ENCODE assay signal across 10 mouse cellular contexts in the genomic region with DNA sequence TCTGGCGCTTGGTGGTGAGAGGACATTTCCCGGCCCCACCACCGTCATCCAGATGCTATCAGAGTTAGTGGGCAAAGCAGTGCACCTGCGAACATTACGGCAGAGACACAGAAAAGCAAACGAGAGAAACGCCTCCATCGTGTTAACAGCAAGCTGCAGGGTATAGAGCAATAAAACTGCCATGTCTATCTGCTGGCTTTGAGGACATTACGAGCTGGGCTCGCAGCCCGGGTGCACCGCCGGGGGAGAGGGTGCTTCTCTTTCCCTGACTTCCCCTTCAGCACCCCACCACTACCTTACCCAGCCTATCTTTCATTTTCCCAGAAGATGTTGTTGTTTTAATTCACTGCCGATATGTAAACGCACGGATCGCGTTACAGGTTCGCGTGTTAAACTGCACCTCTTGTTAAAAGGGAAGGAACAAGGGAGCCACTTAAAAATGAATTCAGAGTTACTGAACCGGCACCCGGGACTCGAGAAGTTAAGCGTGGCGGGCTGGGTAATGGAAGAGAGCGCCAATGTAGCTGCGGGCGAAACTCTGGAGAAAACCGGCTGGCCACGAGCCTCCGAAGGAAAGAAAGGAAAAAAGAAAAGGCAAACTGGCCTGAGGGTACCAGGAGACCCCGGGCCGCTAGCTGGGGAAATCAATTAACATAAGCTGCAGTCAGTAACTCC. TPM values are rescaled to one million over a fixed set of nuclear protein-coding genes. Genes with fewer than 3 reads are reported as not detected.
DNase-seq lines count a peak whose midpoint lies in the region; ATAC-seq lines count a peak whose summit lies in the region.
"Had no signal": no experiment of that assay in that cellular context is flagged by ENCODE, and none has a peak within 500 bp of the region (broad histone marks: within the 10 kb centered on the region; RNA-seq: fewer than 3 reads in every experiment).

No protein-coding gene starts in this region.

- H3K9ac ChIP-seq in heart, embryonic 15.5 days = no peak overlapping the region; the same call in 1 of the 2 replicates
- H3K9ac ChIP-seq in limb, embryonic 13.5 days = no peak overlapping the region; the same call in 1 of the 2 replicates

- WGBS in heart, embryonic 15.5 days = under 1% methylated on average over 33 of the region's 33 CpGs
- under 1% methylated on average over 33 of the region's 33 CpGs for WGBS in forebrain, embryonic 10.5 days
- WGBS in limb, embryonic 13.5 days = under 1% methylated on average over 33 of the region's 33 CpGs

- no peak overlapping the region for H3K27ac ChIP-seq in heart, embryonic 15.5 days
- H3K27ac ChIP-seq in forebrain, embryonic 10.5 days = peak overlapping the region; percentile 69
- H3K27ac ChIP-seq in limb, embryonic 13.5 days = no peak overlapping the region

- peaks cover 92% of the 10 kb centered on the region for H3K27me3 ChIP-seq in heart, embryonic 15.5 days
- H3K27me3 ChIP-seq in forebrain, embryonic 10.5 days (ENCODE audit: poor library complexity, severe bottlenecking) = peaks cover 100% of the 10 kb centered on the region
- peaks cover 90% of the 10 kb centered on the region for H3K27me3 ChIP-seq in limb, embryonic 13.5 days

- no peaks in the 10 kb centered on the region for H3K9me3 ChIP-seq in heart, embryonic 15.5 days (replicated peaks)
- H3K9me3 ChIP-seq in forebrain, embryonic 10.5 days = no peaks in the 10 kb centered on the region
- no peaks in the 10 kb centered on the region for H3K9me3 ChIP-seq in limb, embryonic 13.5 days

- H3K4me2 ChIP-seq in heart, embryonic 15.5 days = peak overlapping the region; percentile 54
- peak overlapping the region; percentile 53 for H3K4me2 ChIP-seq in limb, embryonic 13.5 days (replicated peaks)

- DNase-seq in heart, postnatal 4 days = no peak
- peak; percentile 55 for DNase-seq in ES-CJ7 (ENCODE audit: low read depth, low spot score)
- no peak for DNase-seq in forebrain, embryonic 10.5 days (ENCODE audit: extremely low spot score, low spot score)
- no peak for DNase-seq in c-Kit-positive CD71-positive TER-119-positive erythroid progenitor cells, embryonic 14.5 days (ENCODE audit: low spot score)
- DNase-seq in lung, postnatal 14 days = no peak
- DNase-seq in urinary bladder, postnatal 10 days (ENCODE audit: low spot score) = no peak

- no peaks in the 10 kb centered on the region for H3K36me3 ChIP-seq in heart, embryonic 15.5 days
- H3K36me3 ChIP-seq in forebrain, embryonic 10.5 days (replicated peaks) = no peaks in the 10 kb centered on the region
- no peaks in the 10 kb centered on the region for H3K36me3 ChIP-seq in limb, embryonic 13.5 days

- H3K4me1 ChIP-seq in heart, embryonic 15.5 days (replicated peaks) = peaks cover 41% of the 10 kb centered on the region
- peaks cover 53% of the 10 kb centered on the region for H3K4me1 ChIP-seq in forebrain, embryonic 10.5 days
- H3K4me1 ChIP-seq in limb, embryonic 13.5 days = peaks cover 40% of the 10 kb centered on the region

- no peak for ATAC-seq in heart, embryonic 15.5 days (replicated peaks; ENCODE audit: insufficient number of reproducible peaks, insufficient read depth, low FRiP score, low read depth)
- no peak for ATAC-seq in limb, embryonic 13.5 days (ENCODE audit: low FRiP score, low read depth)

- H3K4me3 ChIP-seq in heart, embryonic 15.5 days = peak overlapping the region; percentile 27
- peak overlapping the region; percentile 37 for H3K4me3 ChIP-seq in forebrain, embryonic 10.5 days
- peak overlapping the region; percentile 27 for H3K4me3 ChIP-seq in limb, embryonic 13.5 days

RNA-seq across cellular contexts. Expression of a gene that starts 2.6 kb away (rescaled TPM):
- 0.19 TPM in 1 of 2 replicates, not detected in the other for polyA plus RNA-seq in heart, embryonic 15.5 days (2015; fragmentation: Nextera tagmentation; extraction: Ambion mirVana)
- not detected for total RNA-seq in heart, postnatal 4 days (2021)
- polyA plus RNA-seq in forebrain, embryonic 10.5 days (2016; fragmentation: Nextera tagmentation; extraction: Ambion mirVana) = 0.95 and 1.1 TPM in 2 replicates
- 1.5 and 2.7 TPM in 2 replicates for polyA plus RNA-seq in limb, embryonic 13.5 days (2015; fragmentation: Nextera tagmentation; extraction: Ambion mirVana)
- polyA plus RNA-seq: large intestine, adult 2 months; spleen, adult 2 months had no signal

RNA-seq across cellular contexts. Expression of a gene that starts 21.3 kb away (rescaled TPM):
- 1.0 and 1.3 TPM in 2 replicates for polyA plus RNA-seq in heart, embryonic 15.5 days (2015; fragmentation: Nextera tagmentation; extraction: Ambion mirVana)
- total RNA-seq in heart, postnatal 4 days (2021) = under 1 TPM; 0.43 to 0.50 TPM
- 17.5 and 18.5 TPM in 2 replicates for polyA plus RNA-seq in forebrain, embryonic 10.5 days (2016; fragmentation: Nextera tagmentation; extraction: Ambion mirVana)
- polyA plus RNA-seq in limb, embryonic 13.5 days (2015; fragmentation: Nextera tagmentation; extraction: Ambion mirVana) = 30.7 and 41.3 TPM in 2 replicates
- polyA plus RNA-seq: spleen, adult 2 months had no signal
